Mouse (Mus musculus): Measurements from ENCODE around the gene Cmtm8.

- TF ChIP-seq CTCF (IDR thresholded peaks at IDR 0.05; ENCODE audit: borderline replicate concordance, insufficient read depth, low read depth, low read length): peak; percentile 24; the same call in 1 of the 2 replicates
- no peak for TF ChIP-seq POLR2A (IDR thresholded peaks at IDR 0.05; ENCODE audit: borderline replicate concordance, insufficient read depth, low read length)
Observed at GRCm38 (mm10) chr9:114887699-114888098, 43.7 kb upstream of the Cmtm8 start.

Data from cerebellum, adult 2 months (tissue).